Mouse (Mus musculus): ENCODE results near the gene Camk1d.

DNA sequence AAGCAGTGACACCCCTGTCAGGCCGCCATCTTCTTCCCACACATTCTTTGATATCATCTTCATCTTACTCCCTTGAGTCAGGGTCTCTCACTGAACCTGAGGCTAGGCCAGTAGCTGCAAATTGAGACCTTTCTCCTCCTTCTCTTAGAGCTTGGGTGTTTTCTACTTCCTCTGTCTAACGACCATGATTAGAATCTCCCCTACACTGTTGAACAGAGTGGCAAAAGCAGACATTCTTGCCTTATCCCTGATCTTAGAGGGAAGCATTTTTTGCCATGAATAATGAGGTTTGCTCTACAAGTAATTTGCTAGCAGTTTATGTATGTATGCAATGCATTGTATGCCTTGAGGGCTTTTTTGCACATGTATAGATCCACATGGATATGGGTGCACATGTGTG, 35.3 kb downstream of the Camk1d start:
- TF ChIP-seq TCF12 (IDR thresholded peaks at IDR 0.05; ENCODE audit: low read depth, low read length) (no peak), UBTF (IDR thresholded peaks at IDR 0.05; ENCODE audit: low read depth, low read length) (no peak), KAT2A (IDR thresholded peaks at IDR 0.05; ENCODE audit: insufficient replicate concordance, low read length) (no peak), MYC (IDR thresholded peaks at IDR 0.05; ENCODE audit: low read depth, low read length) (no peak), CHD2 (IDR thresholded peaks at IDR 0.05; ENCODE audit: low read length) (no peak)
